Mouse (Mus musculus) midbrain, embryonic 11.5 days (tissue): Measurements from ENCODE around the gene Bloc1s5. TPM values are rescaled to one million over a fixed set of nuclear protein-coding genes. Genes with fewer than 3 reads are reported as not detected.

Experiments used
- polyA plus RNA-seq: library from polyadenylated mRNA; unstranded; fragments of >200 nt; fragmentation: Nextera tagmentation; extraction: Ambion mirVana; gene quantifications from 2 replicates; pipeline ENCODE4 v1.2.1, GENCODE M21; 2014

The Bloc1s5 gene
- polyA plus RNA-seq, 1 experiment from 2014 or later = 29.5 TPM

Other genes starting within 250 kb of the Bloc1s5 start
- gene Txndc5, start 106.3 kb downstream of the Bloc1s5 start, polyA plus RNA-seq = 120 and 125 TPM in 2 replicates
- gene Eef1e1, start 23.9 kb upstream of the Bloc1s5 start, polyA plus RNA-seq = 64.3 and 69.2 TPM in 2 replicates